Mouse (Mus musculus): ENCODE results near the gene Ablim1.
"Not testable (repeated sequence)": the region's sequence is repeated elsewhere in the genome, so short reads cannot be mapped to it uniquely, and the experiment has no call there.

Gene Ablim1

GRCm38 (mm10) chr19:57152357-57152756 lies 162.4 kb downstream of the Ablim1 start:
- ATAC-seq (ENCODE audit: low TSS enrichment), result no peak

GRCm38 (mm10) chr19:57151504-57151903 lies 163.2 kb downstream of the Ablim1 start:
- ATAC-seq (ENCODE audit: low TSS enrichment), result no peak

- ATAC-seq (ENCODE audit: low TSS enrichment), result no peak
Measured at GRCm38 (mm10) chr19:57150275-57150674, 164.4 kb downstream of the Ablim1 start.

GRCm38 (mm10) chr19:57147746-57148145 lies 167.0 kb downstream of the Ablim1 start:
- peak; percentile 31; the same call in 1 of the 2 replicates for ATAC-seq (ENCODE audit: low TSS enrichment)

- ATAC-seq (ENCODE audit: low TSS enrichment), result peak; percentile 45; the same call in 1 of the 2 replicates
Measured at GRCm38 (mm10) chr19:57146936-57147335, 167.8 kb downstream of the Ablim1 start.

- ATAC-seq (ENCODE audit: low TSS enrichment), result no peak
Measured at GRCm38 (mm10) chr19:57143646-57144045, 171.1 kb downstream of the Ablim1 start.

GRCm38 (mm10) chr19:57141756-57142461 lies 172.8 kb downstream of the Ablim1 start:
- no peak for ATAC-seq (ENCODE audit: low TSS enrichment)

GRCm38 (mm10) chr19:57140874-57141273 lies 173.8 kb downstream of the Ablim1 start:
- no peak for ATAC-seq (ENCODE audit: low TSS enrichment)

GRCm38 (mm10) chr19:57140071-57140470 lies 174.6 kb downstream of the Ablim1 start:
- ATAC-seq (ENCODE audit: low TSS enrichment), result no peak

GRCm38 (mm10) chr19:57138909-57139617 lies 175.7 kb downstream of the Ablim1 start:
- ATAC-seq (ENCODE audit: low TSS enrichment), result peak; percentile 60

- no peak for ATAC-seq (ENCODE audit: low TSS enrichment)
Measured at GRCm38 (mm10) chr19:57138469-57138868, 176.2 kb downstream of the Ablim1 start.

- ATAC-seq (ENCODE audit: low TSS enrichment), result no peak
Measured at GRCm38 (mm10) chr19:57138045-57138444, 176.7 kb downstream of the Ablim1 start.

- 0 out of 2 replicates have a peak, but pooled peaks have one; percentile 8 for ATAC-seq (ENCODE audit: low TSS enrichment)
Measured at GRCm38 (mm10) chr19:57136228-57136627, 178.5 kb downstream of the Ablim1 start.

- not testable (repeated sequence) for ATAC-seq (ENCODE audit: low TSS enrichment)
Measured at GRCm38 (mm10) chr19:57135654-57136053, 179.1 kb downstream of the Ablim1 start.

- no peak for ATAC-seq (ENCODE audit: low TSS enrichment)
Measured at GRCm38 (mm10) chr19:57134654-57135348, 179.9 kb downstream of the Ablim1 start.

GRCm38 (mm10) chr19:57132916-57133520 lies 181.7 kb downstream of the Ablim1 start:
- ATAC-seq (ENCODE audit: low TSS enrichment), result no peak

- no peak for ATAC-seq (ENCODE audit: low TSS enrichment)
Measured at GRCm38 (mm10) chr19:57132281-57132680, 182.4 kb downstream of the Ablim1 start.

- peak; percentile 22 for ATAC-seq (ENCODE audit: low TSS enrichment)
Measured at GRCm38 (mm10) chr19:57131366-57131765, 183.4 kb downstream of the Ablim1 start.

GRCm38 (mm10) chr19:57130591-57130990 lies 184.1 kb downstream of the Ablim1 start:
- ATAC-seq (ENCODE audit: low TSS enrichment), result peak; percentile 25; the same call in 1 of the 2 replicates

GRCm38 (mm10) chr19:57129729-57130128 lies 185.0 kb downstream of the Ablim1 start:
- ATAC-seq (ENCODE audit: low TSS enrichment), result no peak

GRCm38 (mm10) chr19:57128037-57128436 lies 186.7 kb downstream of the Ablim1 start:
- no peak for ATAC-seq (ENCODE audit: low TSS enrichment)

GRCm38 (mm10) chr19:57127523-57127922 lies 187.2 kb downstream of the Ablim1 start:
- ATAC-seq (ENCODE audit: low TSS enrichment), result no peak
